Mouse (Mus musculus): ENCODE measurements around the gene Tbata. TPM values are rescaled to one million over a fixed set of nuclear protein-coding genes. Genes with fewer than 3 reads are reported as not detected.

The Tbata gene
- polyA plus RNA-seq, 1 experiment from 2014 or later = 680 TPM

DNA sequence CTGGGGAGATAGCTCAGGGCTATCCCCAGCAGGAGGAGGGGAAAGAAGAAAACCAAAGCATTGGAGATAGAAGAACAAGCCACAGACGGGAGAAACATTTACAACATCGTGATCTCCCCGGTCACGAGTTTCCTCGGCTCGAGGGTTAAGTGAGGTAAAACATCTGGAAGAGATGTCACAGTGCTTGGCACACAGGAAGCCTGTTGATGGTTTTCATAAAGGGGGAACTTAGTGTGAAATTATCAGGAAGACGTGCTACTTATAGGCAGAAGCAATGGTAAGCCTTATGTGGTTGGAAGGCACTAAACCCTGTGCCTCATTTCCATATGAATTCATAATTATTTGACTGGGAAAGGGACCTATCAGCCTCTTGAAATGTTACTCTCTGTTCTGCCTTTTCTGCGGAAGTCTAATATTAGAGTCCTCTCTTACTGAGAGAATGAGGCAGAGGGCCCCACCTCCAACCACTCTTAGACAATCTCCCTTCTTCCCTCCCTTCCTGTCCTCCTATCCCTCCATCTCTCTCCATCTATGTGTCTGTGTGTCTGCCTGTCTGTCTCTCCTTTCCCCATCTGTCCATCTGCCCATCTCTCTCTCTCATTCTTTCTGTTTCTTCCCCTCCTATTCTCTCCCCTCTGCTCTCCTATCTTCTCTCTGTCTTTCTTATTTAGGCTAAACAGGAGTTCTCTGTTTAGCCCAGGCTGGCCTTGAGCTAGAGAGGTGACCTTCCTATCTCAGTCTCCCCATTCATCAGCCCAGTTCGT lies 4.2 kb upstream of the Tbata start:
- no peak for DNase-seq (ENCODE audit: low spot score)

DNA sequence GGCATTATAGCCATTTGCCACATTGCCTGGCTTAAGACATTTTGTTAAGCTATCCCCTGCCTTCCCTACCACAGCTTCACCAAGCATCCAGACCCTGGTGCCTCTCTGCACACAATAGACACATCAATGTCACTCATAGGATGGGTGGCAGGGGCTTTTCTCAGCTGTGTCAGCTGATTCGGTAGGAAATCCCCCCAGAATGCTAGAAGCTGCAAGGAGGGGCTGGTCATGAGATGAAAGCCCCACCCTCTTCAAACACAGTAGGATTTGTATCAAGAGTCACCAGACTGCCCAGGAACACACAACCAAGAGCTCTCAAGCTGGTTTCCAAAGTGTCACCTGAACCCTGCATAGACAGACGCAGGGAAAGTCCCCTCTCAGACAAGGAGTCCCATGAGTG lies 3.4 kb upstream of the Tbata start:
- no peak for DNase-seq (ENCODE audit: low spot score)

DNA sequence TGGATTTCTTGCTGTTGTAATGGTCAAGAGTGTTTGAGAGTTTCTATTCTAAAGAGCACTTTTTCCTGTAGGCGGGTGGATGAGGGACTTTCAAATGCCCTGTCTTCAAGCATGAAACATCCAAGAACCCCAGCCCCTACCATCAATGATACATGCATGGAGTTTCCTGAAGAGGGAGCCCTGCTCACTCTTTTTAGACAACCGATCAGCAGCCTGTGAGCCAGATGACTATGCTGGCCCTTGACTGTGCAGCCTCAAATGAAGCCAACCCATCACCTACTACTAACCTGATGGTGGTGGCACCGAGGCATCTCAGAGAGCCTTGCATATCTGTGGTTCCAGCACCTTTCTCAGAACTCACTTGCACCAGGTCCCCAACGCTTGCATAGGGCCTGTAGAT lies 742 bp downstream of the Tbata start:
- no peak for DNase-seq (ENCODE audit: low spot score)

DNA sequence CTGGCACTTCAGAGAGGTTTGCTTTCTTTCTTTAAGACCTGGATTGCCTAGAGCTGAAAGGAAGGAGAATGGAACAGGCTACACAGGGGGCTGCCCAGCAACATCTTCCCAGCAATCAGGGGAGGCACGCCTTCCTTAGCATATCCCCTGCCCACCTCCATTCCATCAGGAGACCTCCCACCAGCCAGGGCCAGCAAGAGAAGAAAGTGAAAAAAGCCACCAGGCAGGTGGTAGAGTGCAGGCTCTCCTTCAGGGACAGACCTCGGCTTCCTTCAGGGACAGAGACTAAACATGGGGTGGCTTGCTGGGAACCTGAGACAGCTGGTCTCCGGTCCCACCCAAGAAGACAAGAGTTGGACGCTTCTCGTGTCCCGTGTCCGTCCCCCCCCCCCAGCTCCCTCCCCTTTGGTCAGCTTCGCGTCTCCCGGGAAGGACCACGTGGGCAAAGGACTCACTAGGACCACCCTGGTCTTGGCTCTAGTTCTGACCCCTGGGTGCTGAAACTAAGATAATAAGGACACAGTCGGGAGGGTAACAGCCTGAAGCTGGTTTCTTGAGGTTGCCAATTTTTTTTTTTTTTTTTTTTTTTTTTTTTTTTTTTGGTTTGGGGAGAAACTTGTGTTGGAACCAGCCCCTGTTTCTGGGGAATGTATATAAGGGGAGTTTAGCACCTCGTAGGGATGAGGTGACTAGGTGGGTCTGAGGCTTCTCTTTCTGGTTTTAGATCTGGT lies 3.1 kb downstream of the Tbata start:
- no peak for DNase-seq (ENCODE audit: low spot score)

DNA sequence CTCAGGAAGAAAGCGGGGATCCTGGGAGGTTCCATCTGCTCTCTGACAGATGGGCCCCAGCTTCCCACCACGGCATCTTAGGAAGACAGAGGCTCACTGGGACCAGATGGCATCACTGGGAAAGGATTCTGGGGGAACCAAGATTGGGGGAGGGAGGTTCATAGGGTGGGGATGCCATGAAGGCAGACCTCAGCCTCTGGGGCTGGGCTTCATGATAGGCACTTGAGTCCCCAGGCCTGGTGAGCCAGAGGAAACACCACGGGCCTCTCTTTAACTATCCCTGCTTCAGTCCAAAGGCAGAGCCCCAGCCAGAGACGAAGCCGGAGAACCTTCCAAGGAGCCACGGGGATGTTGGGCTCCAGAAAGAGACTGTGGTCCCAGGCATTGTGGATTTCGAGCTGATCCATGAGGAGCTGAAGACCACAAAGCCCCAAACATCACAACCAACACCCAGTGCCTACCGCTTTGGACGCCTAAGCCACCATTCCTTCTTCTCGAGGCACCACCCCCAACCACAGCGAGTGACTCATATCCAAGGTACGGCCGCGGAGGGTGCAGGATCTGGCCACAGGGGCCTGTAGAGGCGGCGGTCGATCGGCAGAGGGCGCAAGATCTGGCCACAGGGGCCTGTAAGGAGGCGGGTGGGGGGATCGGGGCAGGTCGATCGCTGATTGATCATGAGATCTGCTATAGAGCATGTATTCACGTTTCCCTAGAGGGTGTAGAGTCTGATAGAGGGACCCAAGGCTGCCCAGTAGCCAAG lies 3.9 kb downstream of the Tbata start:
- peak; percentile 37 for DNase-seq (ENCODE audit: low spot score)

DNA sequence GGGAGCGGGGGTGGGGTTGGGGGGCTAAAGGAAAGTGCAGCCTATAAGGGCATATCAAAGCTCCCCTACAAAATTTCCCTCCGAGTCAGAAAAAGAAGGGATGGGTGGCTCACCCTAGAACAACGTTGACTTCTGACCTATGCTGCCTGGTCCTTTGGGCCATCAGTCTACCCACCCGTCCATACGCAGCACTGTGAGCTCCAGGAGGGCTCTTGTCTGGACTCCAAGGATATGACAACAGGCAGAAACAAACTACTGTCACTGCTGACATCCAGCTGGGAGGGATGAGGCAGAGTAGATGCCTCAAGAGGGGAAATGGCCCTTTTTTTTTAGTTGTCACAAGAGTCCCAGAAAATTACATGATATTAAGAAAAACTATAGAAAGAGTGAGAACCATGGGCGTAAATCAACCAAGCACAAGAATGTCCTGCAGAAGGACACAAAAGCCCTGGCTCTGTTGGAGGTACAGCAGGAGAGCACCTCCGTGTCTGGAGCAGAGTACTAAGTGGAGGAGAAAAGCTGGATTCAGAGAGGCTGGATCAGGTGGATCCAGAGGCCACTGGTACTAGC lies 4.6 kb downstream of the Tbata start:
- no peak for DNase-seq (ENCODE audit: low spot score)

DNA sequence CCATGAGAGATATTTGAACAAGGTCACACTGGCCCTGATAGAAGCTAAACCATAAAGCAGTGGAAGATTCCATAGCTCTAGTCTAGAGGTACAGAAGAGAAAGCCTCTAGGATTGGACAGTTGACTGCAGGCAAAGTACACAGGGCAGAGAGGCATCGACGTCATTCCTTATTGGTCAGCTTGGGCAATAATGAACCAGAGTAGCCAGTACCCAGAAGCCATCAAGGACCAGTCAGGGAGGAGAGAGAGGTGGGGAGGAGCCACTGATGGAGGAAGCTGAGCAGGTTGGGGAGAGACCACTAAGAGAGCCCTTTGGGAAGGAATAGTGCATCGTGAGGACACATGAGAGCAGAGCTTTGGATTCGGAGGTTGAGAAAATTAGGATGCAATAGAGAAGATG lies 6.0 kb downstream of the Tbata start:
- DNase-seq (ENCODE audit: low spot score) = no peak

DNA sequence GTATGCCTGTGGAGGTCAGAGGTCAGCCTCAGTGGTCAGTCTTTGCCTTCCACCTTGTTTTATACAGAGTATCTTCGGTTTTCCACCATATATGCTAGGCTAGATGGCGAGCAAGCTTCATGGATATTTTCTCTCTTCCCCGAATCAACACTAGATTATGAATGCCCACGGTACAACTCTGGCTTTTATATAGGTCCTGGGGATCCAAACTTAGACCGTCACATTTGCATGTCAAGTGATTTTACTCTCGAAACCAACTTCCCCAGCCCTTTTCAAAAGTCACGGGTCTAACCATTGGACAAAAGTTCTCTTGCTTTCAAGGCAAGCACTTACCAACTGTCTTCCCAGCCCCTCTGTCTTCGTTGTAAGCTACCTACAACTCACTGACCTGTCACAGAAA lies 6.9 kb downstream of the Tbata start:
- no peak for DNase-seq (ENCODE audit: low spot score)

DNA sequence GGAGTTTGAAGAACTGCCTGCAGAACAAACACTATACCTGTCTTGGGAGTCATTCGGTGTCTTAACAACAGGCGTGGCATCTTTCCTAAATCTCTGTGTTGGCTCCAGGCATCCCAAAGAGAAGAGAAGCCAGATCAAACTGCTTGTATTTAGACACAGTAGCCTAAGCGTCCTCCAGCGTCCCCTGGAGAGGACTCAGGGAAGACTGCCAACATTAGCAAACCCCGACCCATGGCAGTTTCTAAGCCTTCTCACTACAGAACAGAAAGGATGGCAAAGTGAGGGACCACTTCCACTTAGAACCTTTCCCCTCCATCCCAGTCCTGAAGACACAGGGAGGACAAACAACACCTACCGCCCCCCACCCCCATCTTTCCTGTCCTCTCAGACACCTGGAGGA lies 8.2 kb downstream of the Tbata start:
- no peak for DNase-seq (ENCODE audit: low spot score)

DNA sequence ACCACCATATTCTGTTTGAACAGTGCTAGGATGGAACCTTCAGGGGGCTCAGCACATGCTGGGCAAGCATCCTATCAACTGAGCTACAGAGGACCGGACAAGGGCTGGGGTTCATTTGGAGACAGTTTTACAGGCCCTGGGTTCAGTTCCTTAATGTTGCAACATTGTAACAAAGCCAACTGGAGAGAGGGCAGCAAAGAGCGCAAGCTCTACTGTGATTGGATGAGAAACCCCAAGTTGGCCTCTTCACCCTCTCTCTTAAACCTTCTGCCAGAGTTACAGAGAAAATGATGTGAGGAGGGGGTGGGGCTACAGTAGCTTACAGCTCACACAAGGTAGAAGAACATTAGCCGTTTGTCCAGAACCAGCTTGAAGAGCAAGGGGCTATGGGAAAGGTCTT lies 15.2 kb downstream of the Tbata start:
- DNase-seq (ENCODE audit: low spot score) = no peak

DNA sequence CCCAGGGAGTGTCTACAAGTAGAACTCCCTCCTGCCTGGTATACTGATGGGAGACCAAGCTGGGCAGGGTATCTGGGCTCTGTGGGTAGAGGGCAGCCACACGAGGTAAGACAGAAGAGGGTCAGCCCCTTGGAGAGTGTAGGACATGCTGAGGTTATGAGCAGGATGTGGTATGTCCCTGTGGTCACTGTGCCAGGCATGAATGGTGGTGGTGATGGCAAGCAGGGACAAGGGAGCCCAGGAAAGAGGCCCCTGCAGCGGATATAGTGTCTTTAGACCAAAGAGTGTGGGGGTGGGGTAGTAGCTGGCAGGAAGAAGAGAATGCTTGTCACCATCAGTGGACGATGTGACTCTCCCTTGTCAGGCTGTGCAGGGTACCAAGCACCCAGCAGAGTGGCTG lies 16.3 kb downstream of the Tbata start:
- no peak for DNase-seq (ENCODE audit: low spot score)

DNA sequence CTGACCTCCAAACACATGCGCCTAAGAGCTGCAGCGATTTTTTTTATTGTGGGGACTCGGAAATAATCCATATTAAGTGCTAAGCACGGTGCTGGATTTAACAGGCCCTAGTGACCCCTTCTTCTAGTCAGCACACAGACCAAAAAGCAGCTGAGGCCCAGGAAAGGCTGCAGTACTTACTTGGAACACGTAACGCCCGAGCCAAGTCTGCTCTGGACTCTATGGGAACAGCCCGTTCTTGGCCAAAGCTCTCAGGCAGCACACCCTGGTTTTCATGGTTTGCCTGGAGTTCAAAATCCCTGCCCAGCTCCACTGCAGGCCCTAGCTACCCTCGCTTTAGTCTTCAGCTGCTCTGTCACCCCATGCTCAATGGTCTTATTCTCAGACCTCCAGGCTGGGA lies 22.9 kb downstream of the Tbata start:
- no peak for DNase-seq (ENCODE audit: low spot score)

DNA sequence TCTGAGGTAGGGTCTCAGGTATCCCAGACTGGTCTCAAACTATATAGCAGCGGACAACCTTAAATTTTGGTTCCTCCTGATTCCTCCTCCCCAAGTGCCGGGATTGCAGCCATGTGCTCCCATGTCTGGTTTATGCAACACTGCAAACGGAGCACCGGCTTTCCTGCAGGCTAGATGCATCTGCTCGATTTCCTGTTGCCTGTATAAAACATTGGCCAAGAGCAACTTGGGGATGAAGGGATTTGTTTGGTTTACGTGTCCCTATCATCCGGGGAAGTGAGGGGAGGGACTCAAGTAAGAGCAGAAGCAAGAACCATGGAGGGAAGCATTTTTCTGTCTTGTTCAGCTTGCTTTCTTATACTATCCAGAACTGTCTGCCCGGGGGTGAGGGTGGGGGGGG lies 23.5 kb downstream of the Tbata start:
- DNase-seq (ENCODE audit: low spot score) = no peak

DNA sequence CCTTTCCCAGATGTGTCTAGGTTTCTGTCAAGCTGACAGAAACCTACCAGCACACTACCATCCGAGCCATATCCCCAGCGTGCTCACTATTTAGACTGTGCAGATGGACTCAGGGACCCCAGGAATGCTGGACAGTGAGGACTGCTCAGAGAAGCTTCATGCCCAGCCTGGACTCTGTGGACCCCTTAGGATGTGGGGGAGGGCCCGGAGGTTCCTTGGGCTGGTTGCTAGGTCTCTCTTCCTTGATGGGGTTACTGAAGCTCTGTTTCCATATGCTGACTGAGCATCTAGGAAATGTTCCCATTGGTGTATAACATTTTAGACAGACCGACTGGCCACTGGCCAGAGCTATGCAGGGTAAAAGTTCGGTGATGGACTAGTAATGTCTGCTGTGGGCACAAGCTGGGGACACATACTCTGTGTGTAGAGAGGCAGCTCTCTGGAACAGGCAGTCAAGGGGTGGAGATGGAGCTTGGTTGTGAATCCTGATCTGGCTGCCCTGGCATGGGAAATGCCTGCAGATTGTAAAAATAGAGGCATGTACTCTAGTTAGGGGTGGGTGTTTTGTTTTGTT lies 24.1 kb downstream of the Tbata start:
- DNase-seq (ENCODE audit: low spot score) = no peak

DNA sequence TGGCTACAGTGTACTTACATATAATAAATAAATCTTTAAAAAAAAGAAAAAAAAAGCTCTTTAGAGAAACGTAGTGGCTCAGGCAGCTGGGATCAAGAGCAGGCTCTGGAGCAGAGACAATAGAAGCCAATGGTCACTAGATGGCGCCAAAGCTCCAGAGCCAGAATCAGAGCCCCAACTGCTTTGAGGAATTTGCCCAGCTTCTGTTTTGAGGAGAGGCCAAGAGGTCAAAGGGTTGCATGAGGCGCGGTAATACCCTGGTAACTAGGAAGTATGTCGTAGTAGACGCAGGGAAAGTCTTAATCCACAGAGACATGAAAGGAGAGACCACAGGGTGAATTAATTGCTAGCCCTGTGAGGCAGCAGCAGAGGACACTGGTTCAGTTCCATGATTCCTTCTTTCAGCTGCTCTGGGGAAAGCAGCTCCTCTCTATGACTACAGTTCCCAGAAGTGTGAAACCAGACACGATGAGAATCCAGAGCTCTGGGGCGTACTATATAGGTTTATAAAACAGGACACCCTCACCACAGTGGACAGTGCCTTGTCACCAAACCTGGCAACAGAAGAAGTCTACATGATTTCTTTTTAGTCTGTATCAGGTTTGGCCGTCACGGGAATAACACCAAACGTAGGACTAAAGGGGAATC lies 27.9 kb downstream of the Tbata start:
- peak; percentile 73 for DNase-seq (ENCODE audit: low spot score)

DNA sequence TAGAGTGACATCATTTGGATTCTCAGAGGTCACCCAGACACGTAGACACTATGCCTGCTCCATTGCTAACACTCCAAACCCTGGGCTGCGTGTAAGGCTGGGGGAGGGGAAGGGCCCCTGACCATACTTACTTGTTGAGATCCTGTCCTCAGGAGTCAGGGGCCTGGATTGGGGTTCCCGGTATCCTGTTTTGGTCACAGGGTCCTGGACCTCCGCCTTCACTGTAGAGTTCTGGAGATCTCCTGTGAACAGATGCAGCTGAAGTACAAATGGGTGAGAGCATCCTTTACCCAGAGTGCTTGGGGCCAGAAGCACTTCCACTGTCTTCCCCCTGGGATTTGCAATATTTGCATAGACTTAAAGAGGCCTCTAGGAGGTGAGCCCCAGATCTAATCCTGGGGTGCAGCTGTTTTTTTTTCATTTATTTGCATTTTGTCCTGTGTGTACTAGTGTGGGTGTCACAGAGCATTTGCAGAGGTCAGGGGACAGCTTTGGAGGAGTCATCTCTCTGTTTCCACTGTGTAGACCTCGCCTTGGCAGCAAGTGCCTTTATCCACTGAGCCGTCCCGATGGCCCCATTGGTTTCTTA lies 28.6 kb downstream of the Tbata start:
- DNase-seq (ENCODE audit: low spot score) = no peak

DNA sequence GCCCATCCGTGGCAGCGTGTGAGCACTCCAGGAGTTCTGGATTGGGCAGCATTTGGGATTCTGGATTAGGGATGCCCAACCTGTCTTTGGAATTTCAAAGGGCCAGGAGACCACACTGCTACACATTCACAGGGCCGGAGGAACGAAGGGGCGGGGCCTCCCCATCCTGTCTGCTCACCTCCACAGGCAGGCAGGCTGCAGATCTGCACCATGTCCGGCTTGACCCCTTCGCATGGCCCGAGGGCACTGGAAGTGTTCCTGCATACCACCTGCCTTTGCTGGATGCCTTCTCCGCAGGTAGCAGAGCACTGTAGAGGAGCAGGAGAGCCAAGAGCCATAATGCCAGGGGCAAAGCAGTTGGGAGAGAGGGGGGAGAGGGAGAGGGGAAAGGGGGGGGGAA lies 29.2 kb downstream of the Tbata start:
- no peak for DNase-seq (ENCODE audit: low spot score)

DNA sequence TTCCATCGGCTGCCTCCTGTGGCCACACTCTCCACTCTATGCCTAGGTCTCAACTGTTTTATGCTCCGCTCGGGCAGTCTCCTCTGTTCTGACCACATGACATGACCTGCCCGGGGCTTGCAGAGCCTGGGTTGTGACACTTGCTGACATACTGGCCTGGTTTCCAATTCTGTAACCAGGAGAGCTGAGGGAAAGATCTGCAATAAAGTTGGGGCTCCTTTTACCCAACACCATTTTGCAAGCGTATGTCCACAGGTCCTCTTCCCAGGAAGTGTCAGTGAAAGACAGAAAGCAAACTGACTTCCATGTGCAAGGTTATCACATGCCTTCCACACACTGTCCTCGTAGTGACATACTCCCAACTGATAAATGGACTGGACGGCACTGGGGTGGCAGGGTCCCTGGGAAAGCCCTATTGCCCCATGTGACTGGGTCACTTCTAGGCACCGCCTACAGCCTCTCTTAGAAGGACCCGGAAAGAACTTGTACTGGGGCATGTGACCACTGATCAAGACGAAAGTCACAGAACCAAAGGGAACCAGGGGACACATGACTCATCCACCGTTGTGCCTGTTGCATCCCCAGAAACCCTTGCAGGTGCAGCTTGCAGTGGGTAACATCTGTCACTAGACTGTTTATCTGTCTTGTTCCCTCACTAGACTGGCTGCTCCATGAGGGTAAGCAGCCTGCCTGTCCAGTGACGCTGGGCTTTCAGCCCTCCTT lies 30.0 kb downstream of the Tbata start:
- no peak for DNase-seq (ENCODE audit: low spot score)

DNA sequence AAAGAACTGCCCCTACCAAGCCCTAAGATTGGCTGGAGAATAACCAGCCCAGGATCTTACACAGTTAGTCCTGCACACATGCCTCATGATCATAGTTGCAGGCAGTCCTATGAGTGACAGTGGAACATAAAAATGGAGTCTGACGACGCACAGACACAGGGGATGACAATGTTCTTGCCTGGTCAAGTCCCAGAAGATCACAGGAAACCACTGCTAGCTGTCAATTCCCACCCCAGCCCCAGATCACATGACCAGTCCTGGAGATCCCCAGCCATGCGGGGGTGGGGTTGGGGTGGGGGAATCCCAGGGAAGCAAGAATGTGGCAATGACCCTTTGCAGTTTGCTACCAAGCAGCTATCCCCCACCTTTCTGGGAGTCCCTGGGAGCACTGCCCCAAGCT lies 32.2 kb downstream of the Tbata start:
- no peak for DNase-seq (ENCODE audit: low spot score)

DNA sequence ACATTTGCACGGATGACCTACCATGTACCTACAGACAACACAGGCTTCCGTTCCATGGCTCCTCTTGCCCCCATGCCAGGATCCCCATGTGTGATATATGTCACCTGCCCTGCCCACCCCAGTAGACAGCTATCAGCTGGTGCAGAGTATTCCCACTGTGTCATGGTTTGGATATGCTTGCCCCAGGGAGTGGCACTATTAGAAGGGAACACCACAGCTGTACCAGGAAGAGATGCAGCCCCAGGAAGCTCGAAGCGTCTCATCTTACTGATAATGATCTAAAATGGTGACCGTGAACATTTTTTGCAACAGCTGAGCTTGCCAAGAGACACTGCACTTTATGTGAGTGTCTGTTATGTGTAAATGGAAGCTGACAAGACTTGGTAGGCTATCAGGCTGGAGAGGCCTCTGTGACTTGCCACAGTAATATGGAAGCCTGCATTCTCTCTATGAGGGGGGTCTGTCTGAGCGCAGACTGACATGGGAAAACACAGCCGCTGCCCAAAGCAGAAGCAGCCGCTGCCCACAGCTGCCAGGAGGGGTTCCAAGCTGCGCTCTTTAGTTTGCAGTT lies 36.4 kb downstream of the Tbata start:
- DNase-seq (ENCODE audit: low spot score) = no peak

Data from thymus, postnatal 0 days (tissue).